Mouse (Mus musculus): Measurements from ENCODE around the gene Arid4a.
A peak's percentile ranks its signal among the peaks of the same experiment; 100 is the strongest.
"Not testable (repeated sequence)": the region's sequence is repeated elsewhere in the genome, so short reads cannot be mapped to it uniquely, and the experiment has no call there.

The Arid4a gene

GRCm38 (mm10) chr12:71052341-71052995, 36.7 kb downstream of the Arid4a start:
- DNase-seq (ENCODE audit: extremely low spot score, low read depth, low spot score), result no peak

GRCm38 (mm10) chr12:71053031-71053430, 37.2 kb downstream of the Arid4a start:
- DNase-seq (ENCODE audit: extremely low spot score, low read depth, low spot score), result no peak

GRCm38 (mm10) chr12:71053486-71053885, 37.7 kb downstream of the Arid4a start:
- DNase-seq (ENCODE audit: extremely low spot score, low read depth, low spot score), result no peak

- no peak for DNase-seq (ENCODE audit: extremely low spot score, low read depth, low spot score)
These were observed 39.7 kb downstream of the Arid4a start for GRCm38 (mm10) chr12:71055537-71055936.

- no peak for DNase-seq (ENCODE audit: extremely low spot score, low read depth, low spot score)
These were observed 44.0 kb downstream of the Arid4a start for GRCm38 (mm10) chr12:71059741-71060140.

- no peak for DNase-seq (ENCODE audit: extremely low spot score, low read depth, low spot score)
These were observed 54.1 kb downstream of the Arid4a start for GRCm38 (mm10) chr12:71069846-71070245.

- DNase-seq (ENCODE audit: extremely low spot score, low read depth, low spot score), result no peak
These were observed 56.3 kb downstream of the Arid4a start for GRCm38 (mm10) chr12:71072048-71072447.

- peak; percentile 26 for DNase-seq (ENCODE audit: extremely low spot score, low read depth, low spot score)
These were observed 57.4 kb downstream of the Arid4a start for GRCm38 (mm10) chr12:71073113-71073730.

GRCm38 (mm10) chr12:71086331-71086730, 70.5 kb downstream of the Arid4a start:
- no peak for DNase-seq (ENCODE audit: extremely low spot score, low read depth, low spot score)

GRCm38 (mm10) chr12:71104275-71104674, 88.5 kb downstream of the Arid4a start:
- not testable (repeated sequence) for DNase-seq (ENCODE audit: extremely low spot score, low read depth, low spot score)

- DNase-seq (ENCODE audit: extremely low spot score, low read depth, low spot score), result no peak
These were observed 91.5 kb downstream of the Arid4a start for GRCm38 (mm10) chr12:71107216-71107771.

GRCm38 (mm10) chr12:71111331-71111730, 95.5 kb downstream of the Arid4a start, which contains the start of gene Tomm20l:
TSS of gene Tomm20l (plus strand) at chr12:71111428.
- no peak for DNase-seq (ENCODE audit: extremely low spot score, low read depth, low spot score)

- no peak for DNase-seq (ENCODE audit: extremely low spot score, low read depth, low spot score)
These were observed 97.3 kb downstream of the Arid4a start for GRCm38 (mm10) chr12:71113074-71113473.

GRCm38 (mm10) chr12:71113675-71114288, 98.0 kb downstream of the Arid4a start:
- DNase-seq (ENCODE audit: extremely low spot score, low read depth, low spot score), result no peak

- no peak for DNase-seq (ENCODE audit: extremely low spot score, low read depth, low spot score)
These were observed 100.6 kb downstream of the Arid4a start for GRCm38 (mm10) chr12:71116411-71116810.

GRCm38 (mm10) chr12:71122731-71123130, 106.9 kb downstream of the Arid4a start:
- no peak for DNase-seq (ENCODE audit: extremely low spot score, low read depth, low spot score)

GRCm38 (mm10) chr12:71123286-71123685, 107.5 kb downstream of the Arid4a start:
- no peak for DNase-seq (ENCODE audit: extremely low spot score, low read depth, low spot score)

GRCm38 (mm10) chr12:71135581-71135980, 119.8 kb downstream of the Arid4a start:
- no peak for DNase-seq (ENCODE audit: extremely low spot score, low read depth, low spot score)

- no peak for DNase-seq (ENCODE audit: extremely low spot score, low read depth, low spot score)
These were observed 120.6 kb downstream of the Arid4a start, which contains the start of the genes Timm9 and 2700049A03Rik for GRCm38 (mm10) chr12:71136130-71136973. TSS of gene Timm9 (minus strand) at chr12:71136684. TSS of gene 2700049A03Rik (plus strand) at chr12:71136848.

GRCm38 (mm10) chr12:71136974-71137491, 121.2 kb downstream of the Arid4a start:
- DNase-seq (ENCODE audit: extremely low spot score, low read depth, low spot score), result peak; percentile 93

- no peak for DNase-seq (ENCODE audit: extremely low spot score, low read depth, low spot score)
These were observed 121.9 kb downstream of the Arid4a start for GRCm38 (mm10) chr12:71137686-71138085.
